ENCODE assay signal across 8 mouse cellular contexts in the genomic region with DNA sequence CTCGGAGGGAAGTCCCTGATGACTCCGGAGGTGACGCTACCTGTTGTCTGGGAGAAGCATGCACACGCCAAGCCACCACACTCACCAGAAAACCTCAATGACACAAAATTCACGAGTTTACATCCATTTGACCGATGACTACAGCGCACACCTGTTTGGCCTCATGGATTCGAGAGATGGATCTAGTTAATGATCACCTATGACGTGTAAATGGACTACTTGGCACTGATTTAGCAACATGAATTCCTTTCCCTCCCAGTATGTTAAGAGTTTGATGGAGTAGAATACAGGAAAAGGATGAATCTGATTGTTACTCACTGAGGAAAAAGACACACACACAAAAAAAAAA.
DNase-seq lines count a peak whose midpoint lies in the region; ATAC-seq and TF ChIP-seq lines count a peak whose summit lies in the region.

No protein-coding gene starts in this region.

- peak; percentile 44; the same call in 1 of the 2 replicates for ATAC-seq in kidney, embryonic 15.5 days (replicated peaks; ENCODE audit: low FRiP score)
- ATAC-seq in hindbrain, postnatal 0 days, result no peak
- ATAC-seq in midbrain, postnatal 0 days (ENCODE audit: low FRiP score), result no peak

- no peaks in the 10 kb centered on the region for H3K36me3 ChIP-seq in kidney, embryonic 15.5 days
- H3K36me3 ChIP-seq in embryonic facial prominence, embryonic 10.5 days (replicated peaks), result no peaks in the 10 kb centered on the region; the same call in 1 of the 2 replicates
- no peaks in the 10 kb centered on the region for H3K36me3 ChIP-seq in hindbrain, postnatal 0 days (ENCODE audit: insufficient read depth, low read length)
- H3K36me3 ChIP-seq in midbrain, postnatal 0 days (ENCODE audit: insufficient read depth, low read length), result no peaks in the 10 kb centered on the region

- DNase-seq in kidney, adult 8-10 months, result no peak
- DNase-seq in embryonic facial prominence, embryonic 10.5 days (ENCODE audit: low spot score), result no peak
- no peak for DNase-seq in hindbrain, postnatal 0 days (ENCODE audit: low spot score)
- no peak for DNase-seq in midbrain, postnatal 0 days (ENCODE audit: low spot score)
- DNase-seq in spleen, adult 18-20 months, result no peak
- no peak for DNase-seq in embryo, embryonic 11 days
- DNase-seq in cerebellum, adult 8-10 months, result no peak

- TF ChIP-seq CTCF in hindbrain, postnatal 0 days (IDR thresholded peaks at IDR 0.05; ENCODE audit: low read depth), result no peak
- no peak for TF ChIP-seq CTCF in midbrain, postnatal 0 days (IDR thresholded peaks at IDR 0.05)

- peak overlapping the region; percentile 72; the same call in 1 of the 2 replicates for H3K9ac ChIP-seq in kidney, embryonic 15.5 days
- H3K9ac ChIP-seq in hindbrain, postnatal 0 days (replicated peaks; ENCODE audit: low read length), result peak overlapping the region; percentile 47; the same call in 1 of the 2 replicates
- peak overlapping the region; percentile 36; the same call in 1 of the 2 replicates for H3K9ac ChIP-seq in midbrain, postnatal 0 days (replicated peaks; ENCODE audit: low read length, poor library complexity, severe bottlenecking)

- no peaks in the 10 kb centered on the region for H3K27me3 ChIP-seq in kidney, embryonic 15.5 days
- no peaks in the 10 kb centered on the region for H3K27me3 ChIP-seq in embryonic facial prominence, embryonic 10.5 days (replicated peaks; ENCODE audit: low read depth, poor library complexity, severe bottlenecking)
- H3K27me3 ChIP-seq in hindbrain, postnatal 0 days (ENCODE audit: insufficient read depth, low read length), result no peaks in the 10 kb centered on the region
- no peaks in the 10 kb centered on the region for H3K27me3 ChIP-seq in midbrain, postnatal 0 days (ENCODE audit: insufficient read depth, low read length)

- H3K9me3 ChIP-seq in kidney, embryonic 15.5 days (replicated peaks), result no peaks in the 10 kb centered on the region
- H3K9me3 ChIP-seq in embryonic facial prominence, embryonic 10.5 days, result no peaks in the 10 kb centered on the region
- H3K9me3 ChIP-seq in hindbrain, postnatal 0 days (ENCODE audit: low read length), result no peaks in the 10 kb centered on the region
- no peaks in the 10 kb centered on the region for H3K9me3 ChIP-seq in midbrain, postnatal 0 days (ENCODE audit: low read length)

- peak overlapping the region; percentile 69 for H3K4me2 ChIP-seq in kidney, embryonic 15.5 days
- H3K4me2 ChIP-seq in hindbrain, postnatal 0 days (ENCODE audit: low read depth, low read length), result peak overlapping the region; percentile 62
- peak overlapping the region; percentile 72 for H3K4me2 ChIP-seq in midbrain, postnatal 0 days (ENCODE audit: low read depth, low read length, poor library complexity, severe bottlenecking)

- H3K27ac ChIP-seq in kidney, embryonic 15.5 days, result peak overlapping the region; percentile 93
- H3K27ac ChIP-seq in embryonic facial prominence, embryonic 10.5 days (replicated peaks), result peak overlapping the region; percentile 91
- H3K27ac ChIP-seq in hindbrain, postnatal 0 days, result peak overlapping the region; percentile 74
- H3K27ac ChIP-seq in midbrain, postnatal 0 days (ENCODE audit: low read depth, low read length), result peak overlapping the region; percentile 55; the same call in 1 of the 2 replicates

- WGBS in kidney, embryonic 15.5 days, result 7% methylated on average over 9 of the region's 9 CpGs
- WGBS in embryonic facial prominence, embryonic 10.5 days, result 8% methylated on average over 9 of the region's 9 CpGs
- 6% methylated on average over 9 of the region's 9 CpGs for WGBS in hindbrain, postnatal 0 days
- WGBS in midbrain, postnatal 0 days, result 7% methylated on average over 9 of the region's 9 CpGs

- H3K4me3 ChIP-seq in kidney, embryonic 15.5 days (replicated peaks), result peak overlapping the region; percentile 65
- peak overlapping the region; percentile 77 for H3K4me3 ChIP-seq in embryonic facial prominence, embryonic 10.5 days
- H3K4me3 ChIP-seq in hindbrain, postnatal 0 days (ENCODE audit: low read length), result peak overlapping the region; percentile 46
- H3K4me3 ChIP-seq in midbrain, postnatal 0 days (ENCODE audit: low read depth, low read length), result peak overlapping the region; percentile 47

- H3K4me1 ChIP-seq in kidney, embryonic 15.5 days, result peaks cover 20% of the 10 kb centered on the region
- H3K4me1 ChIP-seq in embryonic facial prominence, embryonic 10.5 days, result peaks cover 23% of the 10 kb centered on the region
- peaks cover 5% of the 10 kb centered on the region; the same call in 1 of the 2 replicates for H3K4me1 ChIP-seq in hindbrain, postnatal 0 days (ENCODE audit: insufficient read depth, low read length)
- peaks cover 5% of the 10 kb centered on the region; the same call in 1 of the 2 replicates for H3K4me1 ChIP-seq in midbrain, postnatal 0 days (ENCODE audit: insufficient read depth, low read length)
